Mouse (Mus musculus): ENCODE results near the gene 1110057P08Rik.
"Not testable (repeated sequence)": the region's sequence is repeated elsewhere in the genome, so short reads cannot be mapped to it uniquely, and the experiment has no call there.

1110057P08Rik gene

GRCm38 (mm10) chr16:89174435-89174834 is at the start of gene 1110057P08Rik:
TSS of gene 1110057P08Rik (plus strand) at chr16:89174735.
- DNase-seq (ENCODE audit: inconsistent ontology term), result no peak

GRCm38 (mm10) chr16:89140551-89140950 is 34.0 kb upstream of the 1110057P08Rik start, which contains the start of gene Gm6358:
TSS of gene Gm6358 (plus strand) at chr16:89140851.
- DNase-seq (ENCODE audit: inconsistent ontology term), result no peak

GRCm38 (mm10) chr16:89150786-89151185 is 23.7 kb upstream of the 1110057P08Rik start, which contains the start of gene Gm10061:
TSS of gene Gm10061 (plus strand) at chr16:89151086.
- no peak for DNase-seq (ENCODE audit: inconsistent ontology term)

- DNase-seq (ENCODE audit: inconsistent ontology term), result no peak
Observed at GRCm38 (mm10) chr16:89157652-89158051, 16.9 kb upstream of the 1110057P08Rik start, which contains the start of gene Gm9789. TSS of gene Gm9789 (plus strand) at chr16:89157952.

GRCm38 (mm10) chr16:89169190-89169589 is 5.3 kb upstream of the 1110057P08Rik start, which contains the start of gene Gm7735:
TSS of gene Gm7735 (plus strand) at chr16:89169490.
- DNase-seq (ENCODE audit: inconsistent ontology term), result not testable (repeated sequence)

GRCm38 (mm10) chr16:89188621-89189020 is 14.1 kb downstream of the 1110057P08Rik start:
- no peak for DNase-seq (ENCODE audit: inconsistent ontology term)

- no peak for DNase-seq (ENCODE audit: inconsistent ontology term)
Observed at GRCm38 (mm10) chr16:89205561-89205960, 31.0 kb downstream of the 1110057P08Rik start, which contains the start of gene Krtap20-2. TSS of gene Krtap20-2 (plus strand) at chr16:89205861.

Measured in Muller cell, postnatal 12 days (primary cell).